19 mouse cellular contexts compared by ENCODE assay signal in genomic region chr6:118976617-118977016, GRCm38 (mm10).
A peak's percentile ranks its signal among the peaks of the same experiment; 100 is the strongest.
DNase-seq lines count a peak whose midpoint lies in the region; ATAC-seq and TF ChIP-seq lines count a peak whose summit lies in the region.
"Had no signal": no experiment of that assay in that cellular context is flagged by ENCODE, and none has a peak within 500 bp of the region (broad histone marks: within the 10 kb centered on the region; RNA-seq: fewer than 3 reads in every experiment).

No protein-coding gene starts in this region.

- TF ChIP-seq CTCF in forebrain, postnatal 0 days (IDR thresholded peaks at IDR 0.05; ENCODE audit: low read depth) = no peak
- TF ChIP-seq CTCF in left cerebral cortex, adult 2 months (IDR thresholded peaks at IDR 0.05) = no peak

- H3K9me3 ChIP-seq in forebrain, postnatal 0 days (ENCODE audit: low read length) = no peaks in the 10 kb centered on the region
- H3K9me3 ChIP-seq in forebrain, embryonic 12.5 days = no peaks in the 10 kb centered on the region
- H3K9me3 ChIP-seq: limb, embryonic 10.5 days; midbrain, embryonic 13.5 days had no signal

- no peak overlapping the region for H3K4me3 ChIP-seq in forebrain, postnatal 0 days (ENCODE audit: low read depth, low read length)
- H3K4me3 ChIP-seq in forebrain, embryonic 12.5 days (replicated peaks) = no peak overlapping the region
- no peak overlapping the region for H3K4me3 ChIP-seq in left cerebral cortex, adult 2 months
- H3K4me3 ChIP-seq: erythroblast, embryonic 14.5 days; limb, embryonic 10.5 days; midbrain, embryonic 13.5 days had no signal

- peak overlapping the region; percentile 85; the same call in 1 of the 2 replicates for H3K27ac ChIP-seq in forebrain, postnatal 0 days (ENCODE audit: low read depth, low read length)
- H3K27ac ChIP-seq in forebrain, embryonic 12.5 days = no peak overlapping the region
- peak overlapping the region; percentile 66 for H3K27ac ChIP-seq in left cerebral cortex, adult 2 months
- H3K27ac ChIP-seq: limb, embryonic 10.5 days; macrophage had no signal

- no peak for ATAC-seq in forebrain, postnatal 0 days
- ATAC-seq in forebrain, embryonic 12.5 days (ENCODE audit: low FRiP score) = no peak
- ATAC-seq: inflammation-experienced regulatory T-cells, adult 6 months had no signal

- WGBS in forebrain, postnatal 0 days = 73% methylated on average over 14 of the region's 14 CpGs
- WGBS in forebrain, embryonic 12.5 days = 91% methylated on average over 14 of the region's 14 CpGs

- no peak overlapping the region for H3K4me2 ChIP-seq in forebrain, postnatal 0 days (ENCODE audit: low read depth)
- H3K4me2 ChIP-seq in forebrain, embryonic 12.5 days = no peak overlapping the region
- H3K4me2 ChIP-seq: heart, embryonic 11.5 days; liver, embryonic 11.5 days had no signal

- peaks cover 33% of the 10 kb centered on the region for H3K4me1 ChIP-seq in forebrain, postnatal 0 days (ENCODE audit: insufficient read depth)
- peaks cover 16% of the 10 kb centered on the region for H3K4me1 ChIP-seq in forebrain, embryonic 12.5 days

- no peaks in the 10 kb centered on the region for H3K27me3 ChIP-seq in forebrain, postnatal 0 days (ENCODE audit: insufficient read depth, low read length)
- no peaks in the 10 kb centered on the region for H3K27me3 ChIP-seq in forebrain, embryonic 12.5 days
- H3K27me3 ChIP-seq: midbrain, embryonic 13.5 days had no signal

- no peak overlapping the region for H3K9ac ChIP-seq in forebrain, postnatal 0 days
- H3K9ac ChIP-seq in forebrain, embryonic 12.5 days = no peak overlapping the region
- H3K9ac ChIP-seq: midbrain, embryonic 13.5 days had no signal

- no peaks in the 10 kb centered on the region for H3K36me3 ChIP-seq in forebrain, postnatal 0 days (ENCODE audit: insufficient read depth)
- H3K36me3 ChIP-seq in forebrain, embryonic 12.5 days (replicated peaks) = no peaks in the 10 kb centered on the region
- H3K36me3 ChIP-seq: limb, embryonic 10.5 days; midbrain, embryonic 13.5 days had no signal

- intact Hi-C loops in left cerebral cortex, adult 2 months (cut with DNase I) = loop anchor here (1.0 to 5.0 kb wide), 3 partner anchors 38 to 131 kb away; no protein-coding TSS in a partner anchor
- intact Hi-C loops in left cerebral cortex, postnatal 4 days (cut with DNase I) = loop anchor here (10.0 kb wide), 1 partner anchor 142 kb away; no protein-coding TSS in a partner anchor
- intact Hi-C loops in left cerebral cortex, postnatal 14 days (cut with DNase I) = loop anchor here (5.0 kb wide), 1 partner anchor 124 kb away; no protein-coding TSS in a partner anchor

- DNase-seq in forebrain, postnatal 0 days = no peak
- DNase-seq in left cerebral cortex, adult 2 months (ENCODE audit: extremely low spot score in 1 of 2, low spot score in 2 of 2) = peak; percentile 28 to 67
- no peak for DNase-seq in left cerebral cortex, postnatal 4 days
- DNase-seq in brain, adult 2 months (ENCODE audit: low read depth, low spot score) = peak; percentile 80
- DNase-seq in left cerebral cortex, postnatal 14 days (ENCODE audit: low spot score in 2 of 2) = peak; percentile 34 to 70
- no peak for DNase-seq in gastrocnemius, adult 8-10 months (ENCODE audit: low spot score in 2 of 2)
- no peak for DNase-seq in lung, postnatal 36 days
- DNase-seq: adrenal gland, adult 2 months; kidney, adult 9 months; lung, adult 2 months; thymus, adult 18-20 months had no signal

Comparison
In these comparisons a context has a peak if more than half of its experiments do, and no peak if none do; other contexts are left out.
1. DNase-seq: peak in left cerebral cortex, adult 2 months (2 of 2), brain, adult 2 months (single experiment) and left cerebral cortex, postnatal 14 days (2 of 2); none in forebrain, postnatal 0 days (single experiment), left cerebral cortex, postnatal 4 days (single experiment), gastrocnemius, adult 8-10 months (0 of 2) and lung, postnatal 36 days (single experiment).